Mouse (Mus musculus) liver, embryonic 14.5 days (tissue): ENCODE results near the gene Nfxl1.

Experiments
- CTCF ChIP-seq: IDR thresholded peaks from 2 replicates; pipeline ENCODE4 v1.5.1; 2016; ENCODE audit warnings: antibody characterized with exemption, low read depth, control low read depth
- EP300 ChIP-seq: IDR thresholded peaks from 2 replicates; pipeline ENCODE4 v1.6.1; 2016; ENCODE audit warnings: antibody characterized with exemption, low read depth

GRCm38 (mm10) chr5:72503531-72504523 lies 55.7 kb downstream of the Nfxl1 start, which contains the start of gene Corin:
- TF ChIP-seq CTCF (no peak), EP300 (no peak)
